Mouse (Mus musculus) thymus, adult 2 months (tissue): ENCODE data around the gene Antxr1.

ENCODE experiments used
- CTCF ChIP-seq: fragments of 200-500 bp; IDR thresholded peaks from 2 replicates; pipeline ENCODE4 v1.5.1; 2012; ENCODE audit warnings: mild to moderate bottlenecking, control low read depth, low read length, moderate library complexity, borderline replicate concordance; ENCODE audit not compliant: control insufficient read depth, poor library complexity, insufficient read depth; ENCODE audit errors: extremely low read depth
- POLR2A ChIP-seq: fragments of 200-500 bp; IDR thresholded peaks from 2 replicates; pipeline ENCODE4 v1.6.1; 2012; ENCODE audit warnings: mild to moderate bottlenecking, low read length, control low read depth, moderate library complexity; ENCODE audit not compliant: control insufficient read depth, poor library complexity, insufficient read depth; ENCODE audit errors: extremely low read depth

DNA sequence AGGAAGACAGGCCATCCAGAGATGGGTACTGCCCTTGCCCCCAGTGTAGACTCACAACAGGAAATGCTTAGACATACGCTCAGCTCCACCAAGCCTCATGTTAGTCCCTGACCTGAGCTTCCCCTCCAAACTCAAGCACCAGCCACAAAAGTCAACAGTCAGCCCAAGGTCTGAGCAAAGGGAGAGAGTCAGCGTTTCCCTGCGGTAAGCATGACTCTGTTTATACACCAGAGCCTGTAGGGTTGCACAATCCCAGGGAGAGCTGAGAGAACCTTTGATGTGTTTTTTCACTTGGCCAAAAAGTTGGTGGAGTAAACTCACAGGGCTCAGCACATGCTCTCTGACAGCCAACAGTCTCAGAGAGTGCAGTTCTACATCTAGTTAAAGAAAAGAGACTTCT, 145.9 kb downstream of the Antxr1 start:
- TF ChIP-seq CTCF (no peak), POLR2A (no peak)
